Mouse (Mus musculus) G1E-ER4 (cell line): ENCODE results near the gene Mthfd1l. TPM values are rescaled to one million over a fixed set of nuclear protein-coding genes. Genes with fewer than 3 reads are reported as not detected.

Experiments
- GATA1 ChIP-seq: IDR thresholded peaks from one replicate; pipeline ENCODE4 v1.8.0; 2012; ENCODE audit warnings: low read length, inconsistent platforms
- polyA plus RNA-seq: library from polyadenylated mRNA; stranded (reverse); fragments of >175 nt; gene quantifications from 2 replicates; pipeline ENCODE4 v1.2.3, GENCODE M21; 2012

The Mthfd1l gene
- polyA plus RNA-seq, 1 experiment, result 74.5 TPM

DNA sequence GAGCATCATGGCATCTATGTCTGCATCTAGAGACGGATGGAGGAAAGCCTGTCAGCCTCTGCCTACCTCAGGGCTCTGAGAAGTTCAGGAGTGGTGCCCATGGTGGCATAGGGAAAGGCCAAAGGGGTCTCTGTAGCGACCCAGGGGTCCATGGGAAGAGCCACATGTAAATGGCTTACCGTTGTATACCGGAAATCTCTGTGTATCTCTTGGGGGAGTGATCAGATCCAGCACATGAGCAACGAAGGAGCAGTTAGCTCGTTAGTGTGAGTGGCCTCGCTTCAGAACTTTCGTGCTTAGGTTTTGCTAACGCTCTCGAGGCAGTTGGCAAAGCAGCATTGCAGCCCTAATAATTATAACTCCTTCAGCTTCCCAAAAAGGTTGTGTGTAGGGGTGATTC lies 169.9 kb downstream of the Mthfd1l start:
- no peak for TF ChIP-seq GATA1

DNA sequence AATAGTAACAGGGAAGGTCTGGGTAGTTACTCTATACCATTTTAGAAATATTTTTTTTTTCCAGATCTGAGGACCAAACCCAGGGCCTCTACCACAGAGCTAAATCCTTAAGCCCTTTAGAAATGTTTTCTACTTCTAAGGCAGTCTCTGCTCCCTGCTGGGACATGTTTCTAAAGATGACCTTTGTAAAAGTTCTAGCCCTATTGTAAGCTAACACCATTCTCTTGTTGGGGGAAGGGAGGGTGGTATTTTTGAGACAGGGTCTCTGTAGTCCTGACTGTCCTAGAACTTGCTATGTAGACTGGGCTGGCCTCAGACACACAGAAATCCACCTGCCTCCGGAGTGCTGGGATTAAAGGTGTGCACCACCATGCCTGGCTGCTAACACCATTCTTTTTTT lies 170.5 kb downstream of the Mthfd1l start:
- no peak for TF ChIP-seq GATA1

DNA sequence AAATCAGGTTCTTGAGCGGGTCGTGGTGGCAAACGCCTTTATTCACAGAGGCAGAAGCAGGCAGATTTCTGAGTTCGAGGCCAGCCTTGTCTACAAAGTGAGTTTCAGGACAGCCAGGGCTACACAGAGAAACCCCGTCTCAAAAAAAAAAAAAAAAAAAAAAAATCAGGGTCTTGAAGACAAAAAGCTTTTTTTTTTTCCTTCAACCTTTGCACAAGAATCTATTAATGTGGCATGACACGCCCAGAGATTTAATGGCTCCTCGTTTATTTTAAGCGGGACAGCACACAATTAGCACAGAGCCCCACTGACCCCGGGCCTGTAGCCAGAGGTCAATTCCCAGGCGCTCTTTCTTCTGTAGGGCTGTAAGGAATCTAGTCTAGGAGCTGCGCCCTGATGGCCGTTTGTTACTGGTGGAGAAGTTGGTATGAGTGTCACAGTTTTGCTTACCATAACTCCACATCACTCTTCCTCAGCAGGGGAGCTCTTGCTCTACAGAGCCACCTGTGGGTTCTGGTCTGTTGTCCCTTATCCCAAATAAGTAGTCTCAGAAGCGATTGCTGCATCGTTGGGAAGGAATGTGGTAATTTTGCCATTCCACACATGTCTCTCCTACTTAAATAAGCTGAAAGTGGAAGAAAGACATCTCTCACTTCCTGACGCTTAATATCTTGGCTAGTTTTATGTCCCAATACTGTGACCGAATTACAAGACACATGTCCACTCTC lies 172.3 kb downstream of the Mthfd1l start:
- no peak for TF ChIP-seq GATA1

DNA sequence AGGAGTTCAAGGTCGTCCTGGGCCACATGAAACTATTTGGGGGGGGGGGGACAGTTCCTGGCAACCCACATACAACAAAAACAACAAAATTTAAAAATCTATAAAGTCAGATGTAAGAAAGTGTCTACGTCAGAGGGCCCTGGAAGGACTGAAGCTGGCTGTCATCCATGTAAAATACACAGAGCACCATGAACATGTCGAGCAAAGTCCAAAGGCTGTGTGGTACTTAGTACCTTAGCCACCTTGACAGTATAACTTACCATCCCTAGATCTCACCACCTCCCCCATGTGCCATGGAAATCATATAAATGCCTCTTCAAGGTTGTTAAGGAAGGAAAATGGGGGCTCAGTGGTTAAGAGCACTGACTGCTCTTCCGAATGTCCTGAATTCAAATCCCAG lies 174.0 kb downstream of the Mthfd1l start:
- TF ChIP-seq GATA1, result no peak

DNA sequence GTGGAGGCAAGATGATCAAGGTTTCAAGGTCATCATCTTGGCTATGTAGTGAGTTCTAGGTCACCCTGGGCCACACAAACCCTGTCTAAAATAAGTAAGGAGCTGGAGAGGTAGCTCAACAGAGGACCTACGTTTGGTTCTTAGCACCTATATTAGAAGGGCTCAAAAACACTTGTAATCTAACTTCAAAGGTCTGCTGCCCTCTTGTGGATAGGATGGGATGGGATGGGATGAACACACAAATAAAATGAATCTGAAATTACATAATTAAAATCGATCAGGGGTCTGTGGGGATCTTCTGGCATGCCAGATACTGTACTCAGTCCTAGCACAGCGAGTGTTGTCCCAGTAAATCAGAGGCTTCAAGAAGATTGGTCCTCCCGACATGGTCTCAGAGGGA lies 178.2 kb downstream of the Mthfd1l start:
- no peak for TF ChIP-seq GATA1

DNA sequence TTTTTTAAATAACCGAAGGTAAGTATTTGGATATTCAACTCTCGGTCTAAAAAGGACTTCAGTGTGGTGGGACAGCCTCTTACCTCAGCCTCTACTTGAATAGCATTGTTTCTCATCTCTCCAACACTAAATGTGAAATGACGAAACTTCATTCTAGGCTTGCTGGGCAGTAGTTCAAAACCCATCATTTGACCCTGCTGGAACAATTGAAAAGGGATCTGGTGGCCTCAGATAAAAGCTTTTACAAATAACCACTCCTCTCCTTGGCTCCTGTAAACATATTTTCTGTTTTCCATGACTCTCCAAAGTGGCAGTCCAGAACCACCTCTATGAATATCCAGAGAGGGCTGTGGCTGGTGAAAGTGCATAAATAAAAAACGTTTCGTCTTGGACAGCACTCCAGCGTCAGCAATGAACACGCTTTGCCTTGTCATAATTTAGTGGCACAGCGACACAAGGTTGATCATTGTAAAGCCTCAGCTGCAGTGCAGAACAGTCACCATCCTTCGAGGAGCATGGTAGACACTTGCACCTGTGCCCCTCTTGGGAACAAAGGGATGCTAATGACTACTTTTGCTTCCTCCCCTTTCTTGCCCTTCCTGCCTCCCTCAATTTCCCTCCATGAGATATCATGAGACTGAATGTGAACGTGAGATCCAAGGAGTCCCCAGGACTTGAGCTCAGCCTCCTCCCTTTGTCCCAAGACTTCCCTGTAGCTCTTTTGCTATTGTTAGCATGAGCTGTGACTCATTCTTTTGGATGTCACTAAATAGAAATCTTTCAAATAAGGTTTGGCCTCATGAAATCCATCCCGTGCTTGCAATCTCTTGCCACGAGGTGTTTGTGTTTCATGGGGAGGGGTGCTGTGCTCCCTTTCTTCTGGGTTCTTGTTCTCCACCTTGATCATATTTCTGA lies 179.2 kb downstream of the Mthfd1l start:
- no peak for TF ChIP-seq GATA1

DNA sequence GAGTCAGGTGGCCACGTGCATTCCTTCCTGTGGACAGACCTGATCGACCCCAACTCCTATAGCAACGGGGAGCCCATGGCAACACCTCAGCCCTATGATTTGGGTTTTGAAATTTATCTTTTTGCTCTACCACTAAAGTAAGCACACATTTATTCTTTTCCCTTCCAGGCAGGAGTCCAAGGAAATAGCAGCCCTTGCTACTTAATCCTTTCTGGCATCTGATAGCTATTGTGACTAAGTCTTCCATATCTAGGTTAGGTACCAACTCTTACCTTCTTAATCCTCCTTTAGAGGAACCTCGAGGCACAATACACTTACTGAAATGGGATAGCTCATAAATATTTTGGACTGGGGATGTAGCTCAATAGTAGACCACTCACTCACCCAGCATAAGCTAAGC lies 180.1 kb downstream of the Mthfd1l start:
- no peak for TF ChIP-seq GATA1

DNA sequence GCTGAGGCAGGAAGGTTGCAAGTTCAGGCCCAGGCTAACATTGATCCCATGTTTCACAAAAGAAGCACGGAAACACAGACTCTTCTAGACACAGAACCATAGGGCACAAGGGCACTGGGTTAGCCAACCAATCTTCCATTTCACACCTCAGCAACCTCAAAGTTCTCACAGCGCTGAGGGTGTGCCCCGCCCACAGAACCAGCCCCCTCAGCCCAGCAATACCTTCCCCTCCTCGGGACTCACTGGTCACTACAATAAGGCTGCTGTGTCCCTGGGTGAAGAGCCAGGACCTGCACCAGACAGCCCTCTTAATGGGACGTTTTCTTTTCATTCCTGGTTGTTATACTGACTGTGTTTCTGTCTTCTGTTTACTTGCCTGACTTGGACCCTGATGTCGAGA lies 181.1 kb downstream of the Mthfd1l start:
- TF ChIP-seq GATA1, result no peak

DNA sequence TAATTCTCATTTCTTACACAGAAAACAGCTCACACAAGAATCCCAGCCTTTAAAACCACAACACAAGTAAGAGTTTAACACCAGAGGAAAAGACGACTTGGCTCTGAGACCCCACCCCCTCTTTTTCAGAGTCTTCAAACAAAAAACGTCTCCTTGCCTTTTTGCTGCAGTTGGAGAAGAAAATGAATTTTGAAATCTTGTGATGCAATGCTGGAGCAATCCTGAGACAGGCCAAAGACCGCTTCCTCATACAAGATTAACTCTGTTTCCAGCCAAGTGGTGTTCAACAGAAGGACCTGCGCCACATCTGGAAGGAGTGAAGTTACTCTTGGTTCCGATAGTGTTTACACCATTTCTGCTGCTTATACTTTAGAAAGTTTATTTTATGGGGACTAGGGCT lies 182.6 kb downstream of the Mthfd1l start:
- no peak for TF ChIP-seq GATA1

DNA sequence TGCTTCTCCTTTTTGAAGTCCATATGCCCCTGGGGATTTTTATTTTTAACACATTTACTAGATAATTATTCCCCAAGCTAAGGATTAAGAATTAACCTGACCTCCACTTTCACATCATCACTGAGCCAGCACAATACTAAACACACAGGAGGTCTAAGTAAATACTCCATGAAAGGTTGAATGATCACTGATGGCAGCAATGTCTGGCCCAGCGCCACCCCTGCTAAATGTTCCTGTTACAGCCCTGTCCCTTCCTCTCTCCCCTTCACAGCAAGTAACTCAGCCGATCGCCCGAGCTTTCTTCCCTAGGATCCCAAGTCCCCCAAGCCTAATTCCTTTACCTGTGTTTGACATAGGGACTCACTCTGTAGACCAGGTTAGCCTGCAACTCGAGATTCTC lies 185.6 kb downstream of the Mthfd1l start:
- no peak for TF ChIP-seq GATA1

DNA sequence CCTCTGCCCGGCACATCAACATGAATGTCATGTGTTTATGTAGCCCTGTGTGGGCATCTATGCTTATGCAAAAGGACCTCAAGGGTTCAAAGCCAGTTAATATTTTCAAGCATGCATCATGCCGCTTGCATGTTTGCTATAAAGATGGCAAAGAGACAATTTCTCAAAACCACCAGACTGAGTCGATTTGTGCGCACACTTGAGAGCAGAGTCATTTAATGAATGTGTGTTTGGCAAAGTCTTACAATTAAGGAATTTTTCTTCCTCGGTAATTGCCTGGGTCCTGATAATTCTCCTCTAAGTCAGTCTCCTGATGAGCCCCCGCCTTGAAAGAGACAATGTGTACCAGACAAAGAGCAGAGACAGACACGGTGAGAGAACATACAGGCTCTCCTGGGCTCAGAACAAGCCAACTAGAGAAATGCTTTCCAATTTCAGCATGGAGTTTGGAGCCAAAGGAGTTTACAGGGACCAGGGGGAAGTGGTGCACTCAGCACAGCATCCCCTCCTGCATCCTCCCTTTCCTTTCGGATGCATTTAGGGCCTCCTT lies 186.7 kb downstream of the Mthfd1l start:
- no peak for TF ChIP-seq GATA1

DNA sequence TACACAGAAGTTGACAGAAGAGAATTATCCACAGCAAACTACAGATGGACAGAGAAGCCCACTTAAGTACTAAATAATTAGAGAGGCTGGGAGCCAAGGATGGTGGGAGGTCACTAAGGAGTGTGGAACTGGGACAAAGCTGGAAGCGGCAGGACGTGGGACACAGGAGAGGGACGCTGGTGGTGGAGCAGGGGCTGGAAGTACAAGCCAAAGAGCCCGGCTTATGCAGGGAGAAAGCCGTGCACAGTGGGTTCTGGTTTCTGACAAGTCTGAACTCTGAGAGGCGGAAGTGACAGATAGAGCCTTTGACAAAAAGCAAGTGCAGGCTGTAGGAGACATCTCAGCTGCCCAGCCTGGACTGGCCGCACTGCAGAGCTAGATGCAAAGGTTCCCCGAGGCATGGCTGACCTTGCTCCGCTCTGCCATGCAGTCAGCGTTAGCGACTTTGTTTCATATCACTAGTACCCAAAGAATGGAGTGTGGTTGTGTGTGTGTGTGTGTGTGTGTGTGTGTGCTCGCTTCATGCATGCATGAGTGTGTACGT lies 187.4 kb downstream of the Mthfd1l start:
- TF ChIP-seq GATA1, result no peak

DNA sequence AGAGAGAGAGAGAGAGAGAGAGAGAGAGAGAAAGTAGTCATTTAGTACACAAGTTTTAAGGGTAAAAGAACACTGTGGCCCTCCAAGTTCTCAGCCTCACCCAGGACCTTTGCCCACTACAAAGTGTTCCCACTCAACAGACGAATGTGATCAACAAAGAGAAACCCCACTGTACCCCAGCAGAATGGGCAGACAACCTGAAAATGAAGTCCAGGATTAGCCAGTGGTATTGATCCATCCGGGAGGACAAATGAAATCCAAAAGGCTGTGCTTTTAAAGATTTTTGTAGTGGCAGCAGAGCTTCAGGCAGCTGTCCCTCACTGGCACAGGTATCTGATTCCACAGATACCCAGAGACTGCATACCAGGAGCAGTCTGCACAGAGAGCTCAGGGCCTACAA lies 189.1 kb downstream of the Mthfd1l start:
- no peak for TF ChIP-seq GATA1

DNA sequence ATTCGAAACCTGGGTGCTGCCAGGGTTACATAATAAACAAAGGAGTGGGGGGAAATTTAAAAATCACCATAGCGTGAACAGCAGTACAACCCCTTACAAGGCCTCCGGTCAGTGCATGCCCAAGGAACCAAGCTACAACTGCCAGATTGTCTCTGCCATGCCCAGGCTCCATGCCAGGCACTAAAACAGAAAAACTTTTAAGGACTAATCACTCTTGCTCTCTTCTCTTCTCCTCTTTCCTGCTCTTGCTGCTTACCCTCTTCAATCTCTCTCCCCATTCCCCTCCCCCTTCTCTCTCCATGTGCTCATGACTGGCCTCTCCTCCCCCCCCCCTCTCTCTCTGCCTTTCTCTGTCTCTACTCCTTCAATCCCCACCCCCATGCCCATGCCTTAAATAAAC lies 190.1 kb downstream of the Mthfd1l start:
- no peak for TF ChIP-seq GATA1

DNA sequence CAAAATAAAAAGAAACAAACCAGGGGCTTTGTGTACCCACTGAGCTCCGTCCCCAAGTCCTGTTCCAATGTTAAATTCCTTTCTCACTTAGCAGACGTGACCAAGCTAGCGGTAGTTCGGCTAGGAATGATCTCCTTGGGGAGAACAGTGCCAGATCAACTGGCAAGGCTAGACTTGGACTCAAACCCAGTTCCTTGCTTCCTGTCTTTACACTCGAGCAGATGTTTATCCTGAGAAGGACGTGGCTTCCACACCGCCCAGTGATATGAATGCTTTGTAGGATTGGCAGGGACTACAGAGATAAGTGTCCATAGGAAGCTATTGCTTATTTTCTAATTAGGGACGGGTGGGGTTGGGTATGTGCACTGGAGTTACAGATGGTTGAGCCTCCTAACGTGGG lies 191.8 kb downstream of the Mthfd1l start:
- TF ChIP-seq GATA1, result no peak

DNA sequence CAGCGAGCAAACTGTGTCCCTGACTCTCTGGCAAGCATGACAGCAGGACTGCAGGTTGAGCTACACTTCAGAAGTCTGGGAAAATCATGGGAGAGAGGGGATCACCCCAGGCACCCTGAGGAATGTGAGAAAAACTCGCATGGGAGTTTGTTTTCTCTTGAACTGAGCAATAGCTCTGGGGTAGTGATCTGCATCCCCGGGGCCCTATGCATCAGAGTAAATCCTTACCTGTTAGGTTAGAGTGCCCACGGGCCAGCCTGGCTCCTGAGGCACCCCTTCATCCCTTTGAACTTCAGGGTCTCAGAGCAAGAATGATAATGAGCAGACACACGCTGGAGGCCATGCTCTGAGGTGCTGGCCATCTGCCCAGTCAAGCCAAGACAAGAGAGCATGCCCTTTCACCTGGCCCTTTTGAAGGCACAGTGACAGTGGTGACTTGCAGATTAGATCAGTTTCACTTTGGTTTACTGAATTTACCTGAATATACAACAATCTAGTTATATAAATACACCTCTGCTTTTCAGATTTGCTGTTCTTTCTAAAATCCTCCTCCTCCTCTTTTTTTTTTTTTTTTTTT lies 195.4 kb downstream of the Mthfd1l start:
- TF ChIP-seq GATA1, result no peak

DNA sequence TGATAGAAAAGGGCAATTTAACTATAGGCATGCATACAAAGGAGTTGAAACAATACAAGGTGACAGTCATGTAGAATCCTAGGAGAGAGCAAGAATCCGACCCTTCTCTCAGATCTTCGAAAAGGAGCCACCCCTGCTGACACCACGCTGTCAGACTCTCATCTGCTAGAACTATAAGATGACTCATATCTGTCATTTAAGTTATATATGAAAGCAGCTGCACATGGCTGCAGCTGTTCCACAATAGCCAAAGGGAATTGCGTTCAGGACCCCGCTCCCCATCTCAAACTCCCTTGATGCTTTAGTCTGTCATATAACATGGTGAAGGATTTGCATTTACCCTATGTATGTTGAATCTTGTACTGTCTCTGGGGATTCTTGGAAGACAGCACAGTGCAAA lies 201.3 kb downstream of the Mthfd1l start:
- TF ChIP-seq GATA1, result no peak
